Mouse (Mus musculus) subcutaneous adipose tissue, adult 2 months (tissue): ENCODE results near the gene Zfp212. TPM values are rescaled to one million over a fixed set of nuclear protein-coding genes. Genes with fewer than 3 reads are reported as not detected.

Experiments
- polyA plus RNA-seq: library from polyadenylated mRNA; depleted of rRNA; stranded (reverse); fragments of >200 nt; gene quantifications from 2 replicates; pipeline ENCODE4 v1.2.3, GENCODE M21; 2012; ENCODE audit warnings: low replicate concordance; rRNA removed

Gene Zfp212
- 7.5 and 13.6 TPM in 2 replicates for polyA plus RNA-seq

DNA sequence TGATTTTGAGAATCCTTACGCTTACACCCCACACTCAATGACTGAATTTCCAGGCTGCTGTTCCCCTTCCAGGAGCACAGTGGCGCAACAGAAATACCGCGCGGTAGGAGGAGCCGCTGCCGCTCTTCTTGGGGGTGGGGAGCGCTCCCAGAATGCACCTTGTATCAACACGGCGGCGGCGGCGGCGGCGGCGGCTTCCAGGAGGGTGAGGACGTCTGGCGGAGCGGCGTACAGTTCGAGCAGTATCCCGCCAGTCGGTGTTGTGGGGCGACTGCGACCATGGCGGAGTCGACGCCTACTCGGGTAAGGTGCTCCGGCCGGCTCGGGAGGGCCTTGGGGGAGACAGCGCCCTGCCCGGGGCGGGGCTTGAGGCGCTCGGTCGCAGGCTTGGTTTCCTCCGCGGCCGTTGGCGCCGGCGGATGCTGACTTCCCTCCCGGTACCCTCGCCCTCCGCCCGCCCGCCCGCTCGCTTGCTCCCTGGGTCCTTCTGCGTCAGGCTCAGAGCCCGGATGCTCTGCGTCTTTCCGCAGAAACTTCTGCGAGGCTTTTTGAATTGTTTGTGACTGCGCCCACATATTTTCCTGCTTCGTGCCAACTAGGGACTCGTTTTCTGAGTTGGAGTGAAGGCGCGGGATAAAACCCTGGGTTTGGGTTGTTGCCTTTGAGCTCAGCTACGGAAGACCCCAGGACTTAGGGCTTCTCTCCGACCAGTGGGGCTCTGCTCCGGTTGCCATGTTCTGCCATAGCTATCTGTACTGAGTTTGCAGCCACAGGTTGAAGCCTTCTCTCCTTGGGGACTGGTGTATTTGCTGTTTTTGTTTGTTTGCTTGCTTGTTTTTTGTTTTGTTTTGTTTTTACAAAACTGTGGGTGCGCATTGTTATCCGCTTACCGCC, at the start of gene Zfp212:
Gene Zfp212 (plus strand): TSS at position 30 of the 894 bp plus-strand sequence.

DNA sequence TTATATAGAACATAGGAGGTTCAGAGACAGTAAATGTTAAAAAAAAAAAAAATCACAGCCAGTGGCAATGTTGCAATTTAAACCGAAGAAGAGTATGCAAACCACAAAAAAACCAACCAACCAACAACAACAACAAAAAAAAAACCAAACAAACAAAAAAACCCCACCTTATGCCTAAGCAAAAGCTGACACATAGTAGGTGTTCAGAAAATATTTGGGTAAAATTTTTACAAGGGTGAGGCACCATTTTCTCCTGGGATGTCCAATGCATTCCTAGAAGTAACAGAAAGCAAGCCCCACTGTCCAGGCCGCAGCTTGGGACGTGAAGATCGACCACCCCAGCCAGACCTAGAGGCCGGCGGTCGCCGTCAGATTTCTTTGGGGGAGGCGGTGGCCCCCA, 43.2 kb upstream of the Zfp212 start, which contains the start of gene Zfp282:
Gene Zfp282 (plus strand): TSS at position 147 of the 400 bp plus-strand sequence.

DNA sequence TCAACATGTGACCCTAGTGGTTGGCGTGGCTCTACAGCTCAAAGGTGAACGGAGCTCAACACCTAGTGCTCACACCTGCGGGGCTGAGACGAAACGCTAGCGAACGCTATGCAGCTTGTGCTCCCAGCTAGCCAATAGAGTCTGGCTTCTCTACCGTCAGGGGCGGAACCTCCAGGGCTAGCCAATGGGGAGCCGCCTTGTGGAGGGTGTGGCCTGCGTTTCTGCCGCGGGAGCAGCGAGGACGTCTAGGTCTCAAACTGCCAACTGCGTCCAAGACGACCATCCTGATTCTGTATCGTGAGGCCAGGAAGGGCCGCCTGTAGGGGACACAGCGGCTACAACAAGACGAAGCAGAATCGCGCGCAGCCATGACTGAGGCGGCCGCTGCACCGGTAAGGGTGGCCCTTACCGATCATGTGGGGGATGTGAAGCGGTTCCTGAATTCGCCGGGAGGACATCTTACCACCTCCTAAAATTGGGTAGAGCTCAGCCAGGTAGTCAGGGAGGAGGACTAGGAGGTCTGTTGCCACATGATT, 33.0 kb downstream of the Zfp212 start, which contains the start of gene Zfp956:
Gene Zfp956 (plus strand): TSS at position 200 of the 536 bp plus-strand sequence.

Other genes starting within 250 kb of the Zfp212 start
- 43.0 and 71.7 TPM in 2 replicates for gene Pdia4, start 107.0 kb upstream of the Zfp212 start, polyA plus RNA-seq
- gene Zfp786, start 89.6 kb upstream of the Zfp212 start, polyA plus RNA-seq: 0.14 and 0.66 TPM in 2 replicates
- 4.7 and 12.2 TPM in 2 replicates for gene Zfp398, start 84.8 kb upstream of the Zfp212 start, polyA plus RNA-seq
- gene Zfp282, start 43.3 kb upstream of the Zfp212 start, polyA plus RNA-seq: 6.4 and 13.0 TPM in 2 replicates
- 8.4 and 17.0 TPM in 2 replicates for gene Zfp956, start 32.9 kb downstream of the Zfp212 start, polyA plus RNA-seq
- gene Zfp777, start 128.4 kb downstream of the Zfp212 start, polyA plus RNA-seq: 10.1 and 28.2 TPM in 2 replicates
- 17.3 and 28.5 TPM in 2 replicates for gene Zfp746, start 166.1 kb downstream of the Zfp212 start, polyA plus RNA-seq